Mouse (Mus musculus) testis, adult 2 months (tissue): ENCODE data around the gene Gm42878.

Experiments used
- CTCF ChIP-seq: fragments of 200-500 bp; IDR thresholded peaks from 2 replicates; pipeline ENCODE4 v1.5.1; 2012; ENCODE audit warnings: low read depth, mild to moderate bottlenecking, inconsistent platforms, low read length, moderate library complexity; ENCODE audit not compliant: control insufficient read depth, insufficient read depth, insufficient replicate concordance
- POLR2A ChIP-seq: fragments of 200-500 bp; IDR thresholded peaks from 2 replicates; pipeline ENCODE4 v1.6.1; 2012; ENCODE audit warnings: low read depth, mild to moderate bottlenecking, inconsistent platforms, low read length, moderate library complexity; ENCODE audit not compliant: control insufficient read depth

GRCm38 (mm10) chr5:121472411-121472810 lies 72.9 kb downstream of the Gm42878 start:
- TF ChIP-seq POLR2A (no peak), CTCF (no peak)
